Mouse (Mus musculus) cerebral cortex, adult 2 months (tissue): ENCODE results near the gene Atp6v0e2.

ENCODE experiments used
- WGBS: fragments of 180-500 bp; shearing (Covaris S2); methylation state at CpG from one replicate; pipeline ENCODE4 v1.1.7; 2018; 5-methylcytosine and 5-hydroxymethylcytosine counted together

The Atp6v0e2 gene

DNA sequence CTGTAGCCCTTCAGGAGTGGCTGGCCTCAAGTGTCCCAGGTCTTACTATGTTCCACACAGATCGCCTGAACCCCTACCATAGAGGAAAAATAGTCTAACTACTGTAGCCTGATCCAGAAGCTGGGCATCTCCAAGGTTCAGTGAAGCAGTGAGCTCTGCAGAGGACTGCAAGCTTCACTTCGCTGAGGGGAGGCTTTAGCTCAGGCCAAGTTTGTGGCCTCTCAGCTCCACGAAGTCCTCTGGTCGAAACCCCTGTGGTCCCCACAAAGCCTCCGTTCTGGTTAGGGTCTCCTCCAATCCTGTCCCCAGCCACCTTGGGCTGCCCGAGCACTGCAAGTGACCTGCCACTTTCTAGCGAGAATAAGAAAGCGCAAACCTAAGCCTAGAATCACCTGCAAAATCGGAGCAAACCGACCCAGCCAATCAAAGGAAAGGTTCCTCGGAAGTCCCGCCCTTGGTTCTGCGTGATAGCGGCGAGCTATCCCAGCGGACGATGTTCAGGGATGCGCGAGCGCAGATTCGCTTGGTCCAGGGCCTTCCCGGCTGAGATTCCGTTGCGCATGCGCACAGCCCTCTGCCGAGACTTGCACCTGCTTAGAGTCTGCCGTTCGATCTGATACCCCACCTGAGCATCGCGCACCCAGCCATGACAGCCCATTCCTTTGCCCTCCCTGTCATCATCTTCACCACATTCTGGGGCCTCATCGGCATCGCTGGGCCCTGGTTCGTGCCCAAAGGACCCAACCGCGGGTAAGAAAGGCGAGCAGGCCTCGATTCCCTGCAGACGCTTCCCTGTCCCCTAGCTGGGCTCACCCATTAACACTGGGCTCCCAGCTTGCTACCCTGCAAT is at the start of gene Atp6v0e2:
TSS of gene Atp6v0e2 (plus strand) at position 511 of the 850 bp plus-strand sequence.
- WGBS, result 5% methylated on average over 38 of the region's 38 CpGs

DNA sequence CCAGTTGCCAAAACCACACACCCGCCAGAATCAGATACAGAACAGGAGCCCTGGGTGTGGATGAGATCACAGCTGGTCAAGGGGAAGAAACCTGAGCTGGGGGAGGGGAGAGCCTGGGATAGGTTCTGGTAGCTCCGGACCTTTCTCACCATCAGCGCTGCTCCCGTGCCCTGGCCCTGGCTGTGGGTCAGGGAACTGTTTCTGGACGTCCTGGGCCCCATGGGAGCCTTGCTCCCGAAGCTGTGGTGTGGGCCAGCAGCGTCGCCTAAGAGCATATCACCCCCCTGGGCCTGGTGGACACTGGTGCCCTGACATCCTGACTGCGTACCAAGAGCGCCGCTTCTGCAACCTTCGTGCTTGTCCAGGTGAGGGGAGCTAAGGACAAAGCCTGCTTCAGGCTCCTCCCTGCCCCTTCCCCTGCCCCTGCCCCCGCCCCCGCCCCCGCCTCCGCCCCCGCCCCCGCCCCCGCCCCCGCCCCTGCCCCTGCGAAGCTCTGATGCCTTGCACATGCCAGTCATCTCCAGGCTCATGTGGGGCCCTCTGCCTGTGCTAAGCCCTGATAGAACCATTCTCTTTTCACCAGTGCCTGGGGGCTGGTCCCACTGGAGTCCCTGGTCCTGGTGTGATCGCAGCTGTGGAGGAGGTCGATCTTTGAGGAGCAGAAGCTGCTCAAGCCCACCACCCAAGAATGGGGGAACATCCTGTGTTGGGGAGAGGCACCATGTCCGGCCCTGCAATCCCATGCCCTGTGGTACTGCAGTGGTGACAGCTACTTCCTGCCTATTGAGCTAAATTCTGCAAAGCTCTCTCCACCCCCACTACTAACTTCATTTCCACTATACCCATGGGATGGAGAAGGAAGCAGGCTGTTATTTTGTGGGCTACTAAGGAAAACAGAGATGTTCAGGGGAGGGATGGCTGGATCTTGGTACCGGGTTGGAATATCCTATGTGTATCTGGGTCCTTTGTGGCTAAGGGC is 49.4 kb upstream of the Atp6v0e2 start:
- WGBS, result 29% methylated on average over 25 of the region's 25 CpGs

- WGBS, result 64% methylated on average over 3 of the region's 3 CpGs
These were observed 47.7 kb upstream of the Atp6v0e2 start for GRCm38 (mm10) chr6:48489741-48490140.

DNA sequence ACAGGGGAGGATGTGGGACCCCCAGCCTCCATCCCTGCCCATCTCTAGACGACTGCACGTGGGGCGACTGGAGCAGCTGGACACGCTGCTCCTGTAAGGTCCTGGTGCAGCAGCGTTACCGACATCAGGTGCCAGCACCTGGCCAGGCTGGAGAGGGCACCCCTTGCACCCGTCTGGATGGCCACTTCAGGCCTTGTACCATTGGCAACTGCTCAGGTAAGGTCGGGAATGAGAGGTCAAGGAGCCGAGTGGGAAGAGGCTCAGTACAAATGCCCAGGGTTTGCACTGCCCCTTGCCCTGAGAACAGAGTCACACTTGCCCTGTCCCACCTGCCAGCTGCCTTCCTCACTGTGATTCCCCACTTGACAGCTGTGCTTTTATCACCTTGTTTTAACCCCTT is 46.1 kb upstream of the Atp6v0e2 start:
- WGBS, result 79% methylated on average over 9 of the region's 9 CpGs

- 57% methylated on average over 8 of the region's 8 CpGs for WGBS
These were observed 44.2 kb upstream of the Atp6v0e2 start for GRCm38 (mm10) chr6:48493136-48493730.

DNA sequence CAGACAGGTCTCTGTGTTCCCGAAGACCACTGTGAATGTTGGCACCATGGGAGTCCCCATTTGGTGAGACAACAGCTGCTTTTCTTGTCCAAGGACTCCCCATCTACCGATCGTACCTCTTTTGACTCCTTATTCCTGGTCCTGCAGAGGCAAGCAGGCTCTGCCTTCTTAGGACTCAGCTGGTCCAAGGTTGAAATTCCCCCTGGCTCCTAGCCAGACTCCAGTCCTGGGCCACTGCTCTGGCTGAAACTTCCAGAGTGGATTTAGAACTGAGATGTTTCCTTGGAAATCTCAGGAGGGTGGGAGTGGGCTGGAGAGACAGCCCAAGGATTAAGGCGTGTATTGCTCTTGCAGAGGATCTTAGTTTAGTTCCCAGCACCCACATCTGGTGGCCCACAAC is 39.9 kb upstream of the Atp6v0e2 start:
- WGBS, result 93% methylated on average over 4 of the region's 4 CpGs

DNA sequence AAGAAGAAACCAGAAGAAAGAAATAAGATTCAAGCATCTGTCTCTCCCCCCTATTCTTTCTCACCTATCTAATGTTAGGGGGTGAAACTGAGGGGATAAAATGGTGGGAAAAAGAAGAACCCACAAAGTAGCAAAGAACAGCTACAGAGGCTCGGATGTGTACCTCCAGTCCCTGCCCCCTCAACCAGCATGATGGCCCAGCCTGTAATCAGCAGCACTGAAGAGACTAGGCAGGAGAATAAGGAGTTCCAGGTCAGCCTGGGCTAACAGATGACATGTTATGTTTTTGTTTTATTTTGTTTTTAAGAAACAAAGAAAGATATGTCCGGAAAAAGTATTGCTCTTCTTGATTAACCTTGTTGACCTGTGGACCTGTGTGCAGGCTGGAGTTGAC is 33.6 kb upstream of the Atp6v0e2 start:
- 2% methylated on average over 2 of the region's 2 CpGs for WGBS

DNA sequence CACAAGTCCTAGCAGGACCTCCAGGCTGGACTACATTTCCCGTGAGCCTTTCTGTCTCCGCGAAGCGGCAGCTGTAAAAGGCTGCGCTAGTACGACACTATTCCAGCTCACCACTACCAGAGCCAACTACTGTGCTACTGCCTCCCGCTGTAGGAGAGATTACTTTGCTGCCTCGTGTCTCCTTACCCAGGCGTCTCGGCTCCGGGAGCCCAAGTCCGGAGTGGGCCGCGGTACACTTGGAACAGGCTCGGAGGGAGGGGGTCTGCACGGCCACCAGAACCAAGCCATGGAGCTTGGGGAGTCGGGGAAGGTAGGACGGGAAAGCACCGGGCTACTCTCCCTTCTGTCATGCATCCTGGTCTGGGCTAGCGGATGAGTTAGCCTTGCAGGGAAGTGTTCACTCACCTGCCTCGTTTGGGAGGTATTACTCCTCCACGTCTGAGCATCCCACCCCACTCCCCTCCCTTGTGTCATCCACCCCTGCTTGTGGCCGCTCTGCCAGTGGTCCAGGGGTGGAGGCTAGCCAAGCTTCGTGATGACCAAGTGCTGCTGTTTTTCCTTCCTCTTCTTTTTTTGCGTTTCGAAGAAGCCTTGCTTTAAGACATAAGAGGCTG is 33.1 kb upstream of the Atp6v0e2 start:
- under 1% methylated on average over 26 of the region's 26 CpGs for WGBS

DNA sequence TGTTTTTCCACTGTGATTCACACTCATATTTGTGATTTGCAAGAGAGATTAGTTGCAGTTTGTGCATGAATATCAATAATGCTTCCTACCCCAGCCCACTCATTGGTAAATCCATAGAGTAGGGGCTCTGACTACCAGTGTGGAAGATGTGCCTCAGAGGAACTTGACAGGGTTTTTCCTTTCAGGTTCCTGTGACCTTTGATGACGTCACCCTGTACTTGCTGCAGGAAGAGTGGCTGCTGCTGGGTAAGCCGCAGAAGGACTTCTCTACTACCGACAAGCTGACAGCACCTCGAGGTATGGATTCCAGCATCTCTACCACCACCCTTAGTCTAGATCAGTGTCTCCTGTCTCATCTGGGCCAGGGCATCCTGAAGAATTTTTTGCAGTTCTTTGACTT is 29.3 kb upstream of the Atp6v0e2 start:
- 82% methylated on average over 4 of the region's 4 CpGs for WGBS

DNA sequence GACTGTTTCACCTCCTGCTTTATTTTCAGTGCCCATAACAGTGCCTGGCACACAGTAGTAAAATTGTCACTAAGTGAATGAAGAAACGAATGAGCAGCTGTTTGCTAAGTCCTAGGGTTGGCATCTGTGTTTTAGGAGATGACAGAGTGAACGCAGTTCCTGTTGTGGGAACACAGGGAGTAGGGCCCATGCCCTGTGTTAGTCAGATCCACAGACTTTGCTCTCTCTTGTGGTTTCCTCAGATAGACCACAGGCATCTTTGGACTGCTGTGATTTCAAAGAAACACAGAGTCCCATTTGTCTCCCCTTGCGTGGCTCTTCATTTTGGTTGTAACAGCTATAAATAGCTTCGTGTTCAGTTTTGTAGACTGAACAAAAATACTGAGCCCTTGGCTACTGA is 27.0 kb upstream of the Atp6v0e2 start:
- WGBS, result 65% methylated on average over 4 of the region's 4 CpGs

DNA sequence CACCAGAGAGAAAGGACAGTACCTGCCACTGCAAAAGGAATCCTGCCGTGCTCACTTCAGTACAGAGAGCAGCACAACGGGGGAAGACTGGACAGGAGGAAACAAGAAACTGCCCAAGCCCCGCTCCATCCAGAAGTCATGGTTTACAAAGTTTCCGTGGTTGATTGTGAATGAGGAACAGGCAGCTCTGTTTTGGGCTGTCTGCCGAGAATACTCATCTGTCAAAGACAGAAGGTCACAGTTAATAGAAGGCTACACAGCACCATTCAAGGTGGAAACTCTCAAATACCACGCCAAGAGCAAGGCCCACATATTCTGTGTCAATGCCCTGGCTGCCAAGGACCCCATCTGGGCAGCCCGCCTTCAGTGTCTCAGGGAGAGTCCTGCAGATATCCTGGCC is 25.6 kb upstream of the Atp6v0e2 start:
- WGBS, result 84% methylated on average over 7 of the region's 7 CpGs

DNA sequence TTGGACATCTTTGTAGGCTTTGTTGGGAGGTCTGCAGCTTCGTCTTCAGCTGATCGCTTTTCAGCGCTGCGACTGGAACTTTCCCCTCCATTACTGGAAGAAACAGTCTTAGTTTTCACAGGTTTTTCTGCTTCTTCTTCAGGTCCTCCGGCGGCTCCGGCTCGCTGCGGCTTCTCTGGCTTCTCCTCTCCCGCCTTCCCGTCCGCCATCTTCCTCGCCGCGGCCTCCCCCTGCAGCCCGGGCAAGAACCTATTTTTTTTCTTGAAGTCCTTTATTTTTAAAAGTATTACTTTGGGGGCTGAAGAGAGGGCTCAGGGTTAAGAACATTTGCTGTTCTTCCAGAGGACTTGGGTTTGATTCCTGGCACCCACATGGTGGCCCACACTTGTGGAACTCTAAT is 12.5 kb upstream of the Atp6v0e2 start:
- WGBS, result 96% methylated on average over 16 of the region's 16 CpGs

- WGBS, result 92% methylated on average over 9 of the region's 9 CpGs
These were observed 9.5 kb upstream of the Atp6v0e2 start for GRCm38 (mm10) chr6:48527901-48528300.

- WGBS, result 85% methylated on average over 14 of the region's 14 CpGs
These were observed 8.2 kb upstream of the Atp6v0e2 start for GRCm38 (mm10) chr6:48529261-48529660.

DNA sequence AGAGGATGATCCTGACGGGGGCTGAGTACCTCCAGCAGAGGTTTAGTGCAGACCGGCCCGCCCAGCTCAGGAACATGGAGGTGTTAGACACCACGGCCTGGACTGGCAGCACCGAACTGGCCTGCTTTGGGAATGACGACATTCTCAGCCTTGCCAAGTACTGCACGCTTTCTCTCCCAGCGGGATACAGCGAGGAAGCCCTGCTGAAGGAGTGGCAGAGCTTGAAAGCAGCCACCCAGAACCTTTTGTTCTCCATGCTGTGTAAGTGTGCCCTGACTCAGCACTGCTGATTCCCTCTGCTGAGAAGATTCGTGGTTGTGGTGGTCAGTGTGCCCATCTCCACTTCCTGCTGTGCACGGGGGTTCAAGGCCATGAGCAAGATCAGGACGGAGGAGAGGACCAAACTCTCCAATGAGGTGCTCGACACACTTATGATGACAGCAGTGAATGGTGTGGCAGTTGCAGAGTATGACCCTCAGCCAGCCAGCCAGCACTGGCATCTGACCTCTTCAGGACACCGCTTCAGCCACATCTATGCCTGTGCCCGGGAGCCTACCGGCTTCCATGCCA is 7.5 kb upstream of the Atp6v0e2 start:
- 81% methylated on average over 16 of the region's 16 CpGs for WGBS

DNA sequence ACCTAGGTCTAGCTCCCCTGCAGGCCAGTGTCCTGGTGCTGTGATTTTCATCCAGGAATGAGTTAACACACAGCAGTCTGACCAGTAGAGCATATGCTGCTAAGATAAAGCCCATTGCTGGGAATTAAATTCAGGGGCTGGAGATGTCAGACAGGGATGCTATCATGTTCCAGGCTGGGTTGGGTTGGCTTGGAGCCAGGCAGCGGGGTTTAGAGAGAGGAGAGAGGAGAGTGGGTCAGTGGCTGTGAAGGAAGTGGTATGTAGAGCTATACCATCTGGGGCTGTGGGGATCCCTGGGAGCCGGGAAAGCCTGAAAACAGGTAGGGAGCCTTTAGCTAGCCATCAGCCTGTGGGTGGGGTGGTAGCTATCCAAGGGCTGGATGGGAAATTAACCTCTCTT is 6.6 kb upstream of the Atp6v0e2 start:
- 82% methylated on average over 2 of the region's 2 CpGs for WGBS

DNA sequence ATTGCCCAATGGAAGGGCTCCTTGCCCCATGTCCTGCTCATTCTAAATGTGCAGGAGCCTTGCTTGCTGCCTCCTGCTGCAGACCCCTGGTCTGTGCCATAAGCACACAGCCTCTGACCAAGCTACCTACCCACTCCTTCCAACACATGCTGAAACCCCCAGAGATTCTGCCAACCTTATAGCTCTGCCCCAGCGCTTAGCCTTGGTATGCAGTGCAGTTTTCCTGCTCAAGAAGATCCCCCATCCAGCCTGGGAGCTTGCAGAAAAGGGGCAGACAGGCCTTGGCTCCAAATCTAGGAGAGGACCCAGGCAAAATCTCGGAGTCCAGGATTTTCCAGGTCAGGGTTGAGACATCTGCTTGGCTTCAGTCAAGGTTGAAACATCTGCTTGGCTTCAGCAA is 3.9 kb upstream of the Atp6v0e2 start:
- 95% methylated on average over 2 of the region's 2 CpGs for WGBS

- 78% methylated on average over 8 of the region's 8 CpGs for WGBS
These were observed 2.5 kb upstream of the Atp6v0e2 start for GRCm38 (mm10) chr6:48534913-48535312.

GRCm38 (mm10) chr6:48536091-48536490 is 1.3 kb upstream of the Atp6v0e2 start:
- WGBS, result 60% methylated on average over 4 of the region's 4 CpGs

DNA sequence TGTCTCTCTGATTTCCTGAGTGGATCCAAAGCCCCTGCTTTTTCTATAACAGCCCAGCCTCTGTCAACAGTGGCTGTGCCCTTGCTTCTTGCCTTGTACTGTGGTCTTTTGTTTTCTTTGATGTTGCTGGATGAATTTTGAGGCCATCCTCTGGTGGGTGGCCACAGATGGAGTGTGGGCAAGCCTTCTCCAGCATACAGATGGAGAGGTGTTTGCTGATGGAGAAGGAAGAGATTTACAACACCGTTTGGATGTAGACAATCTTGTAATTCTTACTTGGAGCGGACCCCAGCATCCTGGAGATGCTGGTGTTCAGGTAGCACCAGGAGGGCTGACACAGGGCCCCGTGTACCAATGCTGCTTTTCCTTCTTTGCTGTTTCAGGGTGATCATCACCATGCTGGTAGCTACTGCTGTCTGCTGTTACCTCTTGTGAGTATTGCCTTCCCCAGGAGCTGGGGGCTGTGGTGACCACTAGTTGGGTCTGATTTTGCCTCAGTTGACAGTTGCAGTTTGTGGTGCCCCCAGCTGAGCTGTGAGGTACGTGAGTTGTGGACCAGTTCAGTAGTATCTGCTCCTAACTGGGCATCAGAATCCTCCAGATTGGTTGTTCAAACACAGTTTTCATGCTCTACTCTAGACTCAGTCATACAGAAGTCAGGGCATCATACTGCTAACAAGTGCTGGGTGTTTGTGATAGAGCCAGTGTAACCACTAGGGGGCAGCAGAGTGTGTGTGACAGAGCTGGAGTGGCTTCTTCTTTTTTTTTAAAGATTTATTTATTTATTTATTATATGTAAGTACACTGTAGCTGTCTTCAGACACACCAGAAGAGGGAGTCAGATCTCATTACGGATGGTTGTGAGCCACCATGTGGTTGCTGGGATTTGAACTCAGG is 1.7 kb downstream of the Atp6v0e2 start:
- 43% methylated on average over 5 of the region's 5 CpGs for WGBS
